Mouse (Mus musculus): Measurements from ENCODE around the gene Adcyap1.

Gene Adcyap1

DNA sequence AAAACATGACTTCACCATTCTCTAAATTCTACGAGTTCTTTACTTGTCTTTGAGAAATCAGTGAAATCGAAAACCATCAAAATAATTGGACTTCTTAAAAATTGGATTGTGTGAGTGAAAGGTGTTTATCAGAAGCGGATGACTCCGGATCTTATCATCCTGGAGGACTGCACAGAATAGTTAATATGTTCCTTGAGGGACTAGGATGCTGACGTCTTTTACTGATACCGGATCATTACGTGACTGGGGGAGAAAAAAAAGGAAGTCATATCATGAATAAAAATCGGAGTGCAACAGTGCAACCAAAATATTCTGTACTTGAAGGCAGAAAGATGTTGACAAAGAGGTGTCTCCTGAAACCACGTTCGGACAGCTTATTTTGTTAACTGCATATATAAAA is at the start of gene Adcyap1:
Gene Adcyap1, plus strand, starts transcription at position 301 of the 400 bp plus-strand sequence.
- DNase-seq (ENCODE audit: low read depth in 1 of 2, low spot score in 2 of 2), result no peak

DNA sequence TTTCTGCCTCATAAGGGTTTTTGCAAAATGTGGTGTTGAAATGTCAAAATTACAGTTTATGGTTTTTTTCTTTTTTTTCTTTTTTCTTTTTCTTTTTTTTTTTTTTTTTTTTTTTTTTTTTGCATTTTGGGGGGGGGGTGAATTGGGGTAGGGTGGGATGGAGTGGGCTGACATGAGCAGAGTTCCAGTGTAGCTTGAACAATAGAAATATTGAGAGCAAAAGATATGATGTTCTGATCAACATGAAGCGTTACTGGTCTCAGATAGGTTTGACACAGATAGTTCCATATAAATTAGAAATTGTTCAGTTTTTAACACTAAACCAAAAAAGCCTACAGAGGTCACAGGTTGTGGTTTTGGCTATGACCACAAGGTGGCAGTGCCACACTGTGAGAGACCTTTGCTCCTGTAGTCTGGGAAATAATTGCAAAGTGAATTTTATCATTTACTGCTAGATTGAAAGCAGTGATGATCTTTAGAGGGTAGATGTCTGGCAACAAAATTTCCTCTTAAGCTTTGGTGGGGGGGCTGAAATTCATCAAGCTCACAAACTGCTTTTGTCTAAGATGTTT is 40.5 kb upstream of the Adcyap1 start:
- DNase-seq (ENCODE audit: low read depth in 1 of 2, low spot score in 2 of 2), result no peak

- no peak for DNase-seq (ENCODE audit: low read depth in 1 of 2, low spot score in 2 of 2)
Measured at GRCm38 (mm10) chr17:93169572-93169971, 29.2 kb upstream of the Adcyap1 start.

DNA sequence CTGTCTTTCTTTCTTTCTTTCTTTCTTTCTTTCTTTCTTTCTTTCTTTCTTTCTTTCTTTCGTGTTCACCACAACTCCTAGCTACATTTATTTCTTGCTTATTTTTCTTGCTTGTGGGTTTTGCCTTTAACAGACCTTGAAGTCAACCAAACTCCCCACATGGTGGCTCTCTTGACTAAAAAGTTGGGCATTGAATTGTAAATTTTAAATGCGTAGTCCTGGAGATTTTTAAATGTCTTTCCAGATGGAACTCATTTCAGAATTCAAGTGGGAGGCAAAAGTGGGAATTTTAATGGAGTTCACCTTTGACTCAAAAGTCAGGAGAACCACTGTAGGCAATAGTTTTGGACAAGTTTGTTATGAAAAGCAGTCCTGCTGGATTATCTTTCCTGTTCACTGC is 2.0 kb upstream of the Adcyap1 start:
- no peak for DNase-seq (ENCODE audit: low read depth in 1 of 2, low spot score in 2 of 2)

DNA sequence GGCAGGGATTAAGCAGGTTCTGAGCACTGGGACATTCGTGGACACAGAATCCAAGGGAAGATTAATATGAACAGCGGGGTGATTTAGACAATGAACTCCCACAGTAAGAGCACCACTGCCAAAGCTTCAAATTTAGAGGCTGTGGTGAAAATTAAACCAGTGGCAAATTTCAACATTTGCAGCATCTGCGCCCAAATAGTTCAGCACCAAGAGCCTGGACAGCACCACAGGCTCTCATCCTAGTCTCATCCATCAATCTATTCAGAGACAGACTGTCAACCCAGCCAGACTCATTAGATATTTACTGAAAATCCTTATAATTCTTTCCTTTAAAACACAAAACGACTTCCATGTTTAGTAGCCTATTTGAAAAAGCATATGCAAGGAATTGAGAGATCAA is 604 bp upstream of the Adcyap1 start:
- no peak for DNase-seq (ENCODE audit: low read depth in 1 of 2, low spot score in 2 of 2)

DNA sequence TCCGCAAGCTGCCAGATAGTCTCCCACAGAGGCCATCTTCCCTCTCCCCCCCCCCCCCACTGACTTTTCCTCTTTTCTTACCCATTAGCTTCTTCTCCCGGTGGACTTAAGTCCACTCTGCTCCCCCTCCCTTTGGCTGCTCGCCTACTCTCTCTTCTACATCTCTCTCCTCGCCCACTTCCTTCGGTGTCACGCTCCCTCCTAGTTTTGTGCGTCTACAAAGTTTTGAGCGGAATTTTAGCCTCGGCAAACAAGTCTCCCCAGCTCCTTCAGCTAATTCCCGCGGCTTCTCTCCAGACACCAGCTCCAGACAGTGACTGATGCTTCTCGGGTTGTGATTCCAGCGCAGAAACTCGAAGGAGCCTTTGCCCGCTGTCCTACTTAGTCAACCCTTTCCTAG is 401 bp downstream of the Adcyap1 start:
- DNase-seq (ENCODE audit: low read depth in 1 of 2, low spot score in 2 of 2), result no peak

DNA sequence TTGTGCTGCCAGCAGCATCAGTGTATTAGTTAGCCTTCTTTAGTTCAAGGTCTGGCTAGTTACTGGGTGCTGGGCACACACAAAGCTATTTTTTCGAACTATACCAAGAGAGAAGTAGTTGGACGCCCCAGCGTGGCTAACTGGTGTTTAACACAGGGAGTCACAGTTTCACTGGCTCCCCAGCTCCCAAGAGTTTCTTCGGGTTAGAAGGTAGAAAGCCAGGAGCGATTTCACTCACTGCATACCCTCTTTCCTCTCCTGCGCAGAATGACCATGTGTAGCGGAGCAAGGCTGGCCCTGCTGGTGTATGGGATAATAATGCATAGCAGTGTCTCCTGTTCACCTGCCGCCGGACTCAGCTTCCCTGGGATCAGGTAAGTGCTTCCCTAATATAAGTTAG is 930 bp downstream of the Adcyap1 start:
- no peak for DNase-seq (ENCODE audit: low read depth in 1 of 2, low spot score in 2 of 2)

- DNase-seq (ENCODE audit: low read depth in 1 of 2, low spot score in 2 of 2), result no peak
Measured at GRCm38 (mm10) chr17:93200386-93201264, 1.8 kb downstream of the Adcyap1 start.

GRCm38 (mm10) chr17:93201265-93201925 is 2.6 kb downstream of the Adcyap1 start:
- no peak for DNase-seq (ENCODE audit: low read depth in 1 of 2, low spot score in 2 of 2)

DNA sequence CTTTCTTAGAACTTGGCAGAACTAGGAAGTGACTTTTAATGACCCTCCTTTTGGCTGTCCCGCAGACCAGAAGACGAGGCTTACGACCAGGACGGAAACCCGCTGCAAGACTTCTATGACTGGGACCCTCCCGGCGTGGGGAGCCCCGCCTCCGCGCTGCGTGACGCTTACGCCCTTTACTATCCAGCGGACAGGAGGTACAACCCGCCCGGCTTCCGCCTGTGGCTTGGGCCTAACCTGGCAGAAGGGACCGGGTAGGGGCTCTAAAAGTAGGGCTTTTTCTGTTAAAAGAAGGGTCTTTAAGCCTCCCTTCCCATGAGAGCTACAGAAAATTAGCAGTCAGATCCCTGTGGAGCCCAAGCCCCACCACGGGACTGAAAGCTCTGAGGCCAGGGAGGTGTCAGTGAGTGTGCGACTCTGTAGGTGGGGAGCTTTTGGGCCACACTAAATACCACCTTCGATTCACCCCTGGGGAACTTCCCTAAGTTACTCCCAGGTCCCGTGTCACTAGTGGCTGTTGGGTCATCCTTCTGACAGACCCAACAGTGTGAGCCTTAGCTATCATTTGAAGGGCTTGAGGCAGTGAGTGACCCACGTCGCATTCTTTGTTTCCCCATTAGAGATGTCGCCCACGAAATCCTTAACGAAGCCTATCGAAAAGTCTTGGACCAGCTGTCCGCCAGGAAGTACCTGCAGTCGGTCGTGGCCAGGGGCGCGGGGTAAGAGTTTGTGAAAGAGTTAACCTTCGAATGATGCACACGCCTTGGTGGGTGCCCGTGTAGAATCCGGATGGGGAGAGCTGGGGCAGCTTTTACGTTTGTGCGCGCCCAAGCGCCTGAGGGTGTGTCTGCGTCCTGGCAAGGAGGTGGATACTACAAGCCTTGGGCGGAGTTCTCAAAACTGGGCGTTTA is 3.6 kb downstream of the Adcyap1 start:
- DNase-seq (ENCODE audit: low read depth in 1 of 2, low spot score in 2 of 2), result no peak

GRCm38 (mm10) chr17:93203076-93204031 is 4.5 kb downstream of the Adcyap1 start:
- no peak for DNase-seq (ENCODE audit: low read depth in 1 of 2, low spot score in 2 of 2)

GRCm38 (mm10) chr17:93217785-93218184 is 19.0 kb downstream of the Adcyap1 start:
- DNase-seq (ENCODE audit: low read depth in 1 of 2, low spot score in 2 of 2), result no peak

- no peak for DNase-seq (ENCODE audit: low read depth in 1 of 2, low spot score in 2 of 2)
Measured at GRCm38 (mm10) chr17:93218640-93219039, 19.8 kb downstream of the Adcyap1 start.

- DNase-seq (ENCODE audit: low read depth in 1 of 2, low spot score in 2 of 2), result no peak
Measured at GRCm38 (mm10) chr17:93237355-93237754, 38.5 kb downstream of the Adcyap1 start.

Measured in monocyte, adult 2 months (primary cell).